Mouse (Mus musculus) heart, adult 2 months (tissue): ENCODE results near the gene Zfp638.

ENCODE experiments used
- CTCF ChIP-seq: fragments of 200-600 bp; IDR thresholded peaks from 2 replicates; pipeline ENCODE4 v1.8.1; 2022; ENCODE audit warnings: antibody characterized with exemption, mild to moderate bottlenecking, moderate library complexity
- EP300 ChIP-seq: fragments of 200-500 bp; IDR thresholded peaks from 2 replicates; pipeline ENCODE4 v1.6.1; 2011; ENCODE audit warnings: low read depth, low read length, control low read depth; ENCODE audit not compliant: insufficient read depth

- TF ChIP-seq CTCF = no peak
- no peak for TF ChIP-seq EP300
These were observed 46.0 kb upstream of the Zfp638 start for GRCm38 (mm10) chr6:83820727-83821515.
